Mouse (Mus musculus): ENCODE results near the gene Aspscr1. TPM values are rescaled to one million over a fixed set of nuclear protein-coding genes. Genes with fewer than 3 reads are reported as not detected.

Aspscr1 gene
- total RNA-seq, 4 experiments from 2014 or later = 53.0 to 61.0 (median 55.6) TPM

- DNase-seq (ENCODE audit: low spot score in 2 of 2) = no peak
These were observed 59.3 kb downstream of the Aspscr1 start, which contains the start of gene Cbr2 for GRCm38 (mm10) chr11:120731858-120732680. Gene Cbr2, minus strand, starts transcription at chr11:120732114.

GRCm38 (mm10) chr11:120733521-120733920 lies 60.7 kb downstream of the Aspscr1 start:
- DNase-seq (ENCODE audit: low spot score in 2 of 2) = no peak

GRCm38 (mm10) chr11:120736424-120736823 lies 63.7 kb downstream of the Aspscr1 start:
- no peak for DNase-seq (ENCODE audit: low spot score in 2 of 2)

GRCm38 (mm10) chr11:120740981-120741380 lies 68.2 kb downstream of the Aspscr1 start:
- no peak for DNase-seq (ENCODE audit: low spot score in 2 of 2)

GRCm38 (mm10) chr11:120744121-120744701 lies 71.4 kb downstream of the Aspscr1 start:
- DNase-seq (ENCODE audit: low spot score in 2 of 2) = no peak

- DNase-seq (ENCODE audit: low spot score in 2 of 2) = no peak
These were observed 75.2 kb downstream of the Aspscr1 start for GRCm38 (mm10) chr11:120747974-120748373.

- no peak for DNase-seq (ENCODE audit: low spot score in 2 of 2)
These were observed 76.7 kb downstream of the Aspscr1 start for GRCm38 (mm10) chr11:120749430-120749829.

- DNase-seq (ENCODE audit: low spot score in 2 of 2) = no peak
These were observed 78.8 kb downstream of the Aspscr1 start for GRCm38 (mm10) chr11:120751606-120752005.

Small RNA genes within 50 kb of the gene (microRNA-seq; reads per million reads assigned to microRNA genes)
- 0.32 to 2.0 reads per million in 2 experiments for gene Mir6936

Other genes with a start within 250 kb of the Aspscr1 start
- 10 to 100 TPM; 62.8 to 68.5 (median 66.1) TPM for gene Nploc4, start 235.3 kb upstream of the Aspscr1 start, total RNA-seq (2022)
- 1 to 10 TPM in 1 of 4 experiments, not detected in 3; 2.4 TPM for gene Tspan10, start 230.3 kb upstream of the Aspscr1 start, total RNA-seq (2022)
- gene Pde6g, start 219.5 kb upstream of the Aspscr1 start, total RNA-seq (2022) = under 1 TPM in 3 of 4 experiments, not detected in 1; 0.38 to 0.91 (median 0.50) TPM
- gene Oxld1, start 214.9 kb upstream of the Aspscr1 start, total RNA-seq (2022) = 10 to 100 TPM; 15.7 to 19.0 (median 17.2) TPM
- 10 to 100 TPM; 24.7 to 37.0 (median 27.4) TPM for gene Ccdc137, start 214.9 kb upstream of the Aspscr1 start, total RNA-seq (2022)
- 10 to 100 TPM; 46.9 to 50.6 (median 50.3) TPM for gene Arl16, start 205.4 kb upstream of the Aspscr1 start, total RNA-seq (2022)
- gene Mrpl12, start 188.4 kb upstream of the Aspscr1 start, total RNA-seq (2022) = 10 to 100 TPM; 63.7 to 66.0 (median 64.4) TPM
- gene Slc25a10, start 181.1 kb upstream of the Aspscr1 start, total RNA-seq (2022) = 10 to 100 TPM; 22.9 to 28.6 (median 25.0) TPM
- gene Gcgr, start 142.3 kb upstream of the Aspscr1 start, total RNA-seq (2022) = under 1 TPM in 1 of 4 experiments, not detected in 3; 0.25 TPM
- gene Mcrip1, start 123.2 kb upstream of the Aspscr1 start, total RNA-seq (2022) = 10 to 100 TPM; 61.1 to 68.7 (median 63.3) TPM
- gene Ppp1r27, start 121.8 kb upstream of the Aspscr1 start, total RNA-seq (2022) = not detected
- 100 to 1,000 TPM; 119 to 147 (median 134) TPM for gene P4hb, start 99.7 kb upstream of the Aspscr1 start, total RNA-seq (2022)
- gene Arhgdia, start 91.3 kb upstream of the Aspscr1 start, total RNA-seq (2022) = 100 to 1,000 TPM; 268 to 314 (median 278) TPM
- 10 to 100 TPM; 38.1 to 61.8 (median 52.9) TPM for gene Alyref, start 74.6 kb upstream of the Aspscr1 start, total RNA-seq (2022)
- gene Anapc11, start 74.6 kb upstream of the Aspscr1 start, total RNA-seq (2022) = 10 to 100 TPM; 91.1 to 99.6 (median 93.6) TPM
- gene Npb, start 64.5 kb upstream of the Aspscr1 start, total RNA-seq (2022) = 1 to 10 TPM in 3 of 4 experiments, not detected in 1; 1.3 to 2.7 (median 1.5) TPM
- 100 to 1,000 TPM; 142 to 164 (median 149) TPM for gene Pcyt2, start 55.0 kb upstream of the Aspscr1 start, total RNA-seq (2022)
- gene Sirt7, start 47.7 kb upstream of the Aspscr1 start, total RNA-seq (2022) = 10 to 100 TPM; 43.5 to 49.9 (median 45.4) TPM
- gene Mafg, start 39.4 kb upstream of the Aspscr1 start, total RNA-seq (2022) = 10 to 100 TPM; 70.7 to 89.1 (median 77.4) TPM
- gene Pycr1, start 29.2 kb upstream of the Aspscr1 start, total RNA-seq (2022) = 1 to 10 TPM; 1.1 to 1.6 (median 1.3) TPM
- gene Myadml2, start 24.8 kb upstream of the Aspscr1 start, total RNA-seq (2022) = 1 to 10 TPM; 3.6 to 8.2 (median 6.0) TPM
- gene Notum, start 11.8 kb upstream of the Aspscr1 start, total RNA-seq (2022) = 1 to 10 TPM; 1.5 to 5.4 (median 5.2) TPM
- 10 to 100 TPM; 12.9 to 22.1 (median 17.2) TPM for gene Cenpx, start 40.8 kb downstream of the Aspscr1 start, total RNA-seq (2022)
- gene Lrrc45, start 41.0 kb downstream of the Aspscr1 start, total RNA-seq (2022) = 10 to 100 TPM; 51.1 to 67.4 (median 65.7) TPM
- 10 to 100 TPM; 33.5 to 43.1 (median 37.5) TPM for gene Rac3, start 48.5 kb downstream of the Aspscr1 start, total RNA-seq (2022)
- gene Dcxr, start 54.3 kb downstream of the Aspscr1 start, total RNA-seq (2022) = 10 to 100 TPM in 3 of 4 experiments, 1 to 10 TPM in 1; 8.7 to 21.6 (median 14.5) TPM
- 1 to 10 TPM; 1.6 to 3.7 (median 2.5) TPM for gene Cbr2, start 59.1 kb downstream of the Aspscr1 start, total RNA-seq (2022)
- gene Hmga1b, start 89.8 kb downstream of the Aspscr1 start, total RNA-seq (2022) = 10 to 100 TPM; 16.7 to 32.0 (median 24.2) TPM
- 10 to 100 TPM; 55.7 to 63.5 (median 61.8) TPM for gene Rfng, start 111.2 kb downstream of the Aspscr1 start, total RNA-seq (2022)
- 100 to 1,000 TPM; 141 to 151 (median 144) TPM for gene Gps1, start 111.3 kb downstream of the Aspscr1 start, total RNA-seq (2022)
- 10 to 100 TPM; 48.3 to 53.3 (median 49.9) TPM for gene Dus1l, start 123.4 kb downstream of the Aspscr1 start, total RNA-seq (2022)
- gene Fasn, start 151.6 kb downstream of the Aspscr1 start, total RNA-seq (2022) = 100 to 1,000 TPM; 187 to 227 (median 208) TPM